Mouse (Mus musculus) CH12.LX (cell line): Measurements from ENCODE around the gene Hist1h3e.

Source experiments
- CTCF ChIP-seq, 2 experiments: IDR thresholded peaks in 1 of 2; conservative IDR thresholded peaks in 1 of 2; 2 replicates each; pipeline ENCODE4 v1.5.1; 2011 to 2012; ENCODE audit warnings: low read depth in 2 of 2, low read length in 2 of 2, improper control_type of control experiment in 1 of 2, inconsistent platforms in 1 of 2, mild to moderate bottlenecking in 1 of 2, moderate library complexity in 1 of 2
- EP300 ChIP-seq: IDR thresholded peaks from 2 replicates; pipeline ENCODE4 v1.6.1; 2011; ENCODE audit warnings: low read length, improper control_type of control experiment
- POLR2A ChIP-seq: IDR thresholded peaks from 2 replicates; pipeline ENCODE4 v1.6.1; 2011; ENCODE audit warnings: low read depth, mild to moderate bottlenecking, improper control_type of control experiment, low read length
- TCF12 ChIP-seq: IDR thresholded peaks from 2 replicates; pipeline ENCODE4 v1.6.1; 2014; ENCODE audit warnings: low read depth, mild to moderate bottlenecking, inconsistent platforms, low read length, improper control_type of control experiment
- UBTF ChIP-seq: IDR thresholded peaks from 2 replicates; pipeline ENCODE4 v1.6.1; 2012; ENCODE audit warnings: low read depth, mild to moderate bottlenecking, inconsistent platforms, low read length, improper control_type of control experiment, moderate library complexity
- ZC3H11A ChIP-seq: IDR thresholded peaks from 2 replicates; pipeline ENCODE4 v1.6.1; 2012; ENCODE audit warnings: low read depth, mild to moderate bottlenecking, inconsistent platforms, low read length, improper control_type of control experiment
- ZKSCAN1 ChIP-seq: IDR thresholded peaks from 2 replicates; pipeline ENCODE4 v1.6.1; 2012; ENCODE audit warnings: low read depth, inconsistent platforms, low read length, improper control_type of control experiment, borderline replicate concordance

GRCm38 (mm10) chr13:23525901-23526300 is 36.3 kb downstream of the Hist1h3e start:
- TF ChIP-seq CTCF (conservative IDR thresholded peaks at IDR 0.05 in 1 of 2, IDR thresholded peaks at IDR 0.05 in 1 of 2; ENCODE audit: low read depth in 2 of 2, low read length in 2 of 2): no peak
- TF ChIP-seq POLR2A: no peak
- no peak for TF ChIP-seq ZC3H11A
- TF ChIP-seq ZKSCAN1: no peak
- TF ChIP-seq TCF12: no peak
- TF ChIP-seq EP300: no peak
- no peak for TF ChIP-seq UBTF
